Mouse (Mus musculus) left cerebral cortex, postnatal 4 days (tissue): ENCODE data around the gene Gm3278. TPM values are rescaled to one million over a fixed set of nuclear protein-coding genes. Genes with fewer than 3 reads are reported as not detected.
"Not testable (repeated sequence)": the region's sequence is repeated elsewhere in the genome, so short reads cannot be mapped to it uniquely, and the experiment has no call there.

Experiments used
- DNase-seq: peaks from one replicate; pipeline ENCODE4 v3.0.0-alpha.2; 2022
- intact Hi-C: fragments of 180-260 bp; cut with DNase I; formaldehyde crosslinking; loops from one replicate; pipeline ENCODE4 v1.15.1; 2025
- total RNA-seq, 2 experiments: library from RNA; stranded (reverse); gene quantifications; 2 replicates each; pipeline ENCODE4 v1.2.3; 2021

Gene Gm3278
- total RNA-seq, result not detected

DNA sequence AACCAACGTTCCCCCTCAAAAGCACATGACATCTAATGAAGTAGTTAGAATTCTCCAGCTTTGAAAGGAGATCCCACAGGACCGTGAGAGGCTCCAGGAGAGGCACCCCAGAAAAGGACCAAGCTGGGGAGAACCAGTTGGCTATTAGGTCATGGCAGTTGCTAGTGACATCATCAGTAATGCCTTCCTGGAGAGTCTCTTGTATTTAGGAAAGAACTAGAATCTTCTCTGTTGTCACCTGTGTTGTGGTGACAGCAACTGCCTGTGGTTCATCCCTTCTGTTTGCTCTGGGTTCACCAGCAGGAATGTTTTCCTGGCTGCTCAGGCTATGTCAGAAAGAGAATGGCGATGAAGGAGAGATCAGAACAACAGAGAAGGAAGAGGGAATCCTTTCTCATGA, at the start of gene Gm3278:
Gm3278 (plus strand) TSS at position 301 of the 400 bp plus-strand sequence.
- DNase-seq, intact Hi-C loops: not testable (repeated sequence)

DNA sequence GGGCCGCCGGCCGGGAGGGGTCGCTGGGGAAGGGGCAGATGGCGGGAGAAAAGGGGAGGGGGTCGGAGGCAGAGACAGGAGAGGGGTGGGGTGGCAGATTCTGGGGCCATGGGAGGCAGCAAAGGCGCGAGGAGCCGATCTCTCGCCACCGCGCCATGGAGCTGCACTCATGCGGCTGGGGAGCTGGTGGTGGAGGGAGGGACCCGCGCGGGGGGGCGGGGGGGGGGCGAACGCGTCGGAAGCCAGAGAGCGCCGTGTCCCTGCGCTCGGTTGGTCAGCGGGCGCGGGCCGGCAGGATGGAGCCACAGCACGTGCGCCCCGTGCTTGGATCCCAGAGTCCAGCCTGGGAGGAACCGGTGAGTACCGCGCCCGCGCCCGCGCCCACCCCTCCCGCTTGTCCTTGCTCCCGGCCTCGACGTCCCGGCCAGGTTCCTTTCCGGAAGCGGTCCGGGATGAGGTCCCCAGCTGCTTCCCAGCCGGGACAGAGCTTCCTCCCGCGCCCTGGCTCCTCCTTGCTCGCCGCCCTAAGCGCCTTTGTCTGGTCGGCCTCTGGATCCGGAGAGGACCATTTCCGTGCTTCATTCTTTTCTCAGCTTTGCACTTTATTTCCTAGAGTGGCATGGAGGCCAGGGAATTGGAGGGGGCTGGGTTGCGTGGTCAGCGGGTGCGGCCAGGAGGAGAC, 36.8 kb upstream of the Gm3278 start, which contains the start of gene Gm3264:
Gm3264 (plus strand) TSS at position 278 of the 682 bp plus-strand sequence.
- peak; percentile 1 for DNase-seq
- intact Hi-C loops, result not testable (repeated sequence)

Other genes with a start within 250 kb of the Gm3278 start
- gene Gm3239, start 228.2 kb upstream of the Gm3278 start, total RNA-seq, result 1 to 10 TPM in 1 of 2 experiments, under 1 TPM in 1; 0.66 to 1.0 TPM
- under 1 TPM; 0.52 TPM for gene Gm7876, start 183.2 kb upstream of the Gm3278 start, total RNA-seq
- gene Gm3252, start 165.6 kb upstream of the Gm3278 start, total RNA-seq, result 1 to 10 TPM; 2.5 to 2.6 TPM
- gene Gm9602, start 116.1 kb upstream of the Gm3278 start, total RNA-seq, result not detected
- under 1 TPM in 1 of 2 experiments, not detected in 1; 0.44 TPM for gene Gm3269, start 54.3 kb upstream of the Gm3278 start, total RNA-seq
- 10 to 100 TPM; 35.8 to 36.1 TPM for gene Gm3264, start 36.8 kb upstream of the Gm3278 start, total RNA-seq
- gene Gm8297, start 91.5 kb downstream of the Gm3278 start, total RNA-seq, result not detected
- gene Gm3298, start 123.5 kb downstream of the Gm3278 start, total RNA-seq, result 1 to 10 TPM; 1.6 to 2.5 TPM
- not detected for gene 4930555G01Rik, start 158.2 kb downstream of the Gm3278 start, total RNA-seq
- 10 to 100 TPM; 11.4 to 13.8 TPM for gene Gm8281, start 178.6 kb downstream of the Gm3278 start, total RNA-seq
- gene Gm8279, start 239.1 kb downstream of the Gm3278 start, total RNA-seq, result under 1 TPM in 1 of 2 experiments, not detected in 1; 0.46 TPM